Mouse (Mus musculus): ENCODE measurements at regions not wholly inside any gene's neighbourhood (a gene's known extent, or its start where the extent isn't known, plus 50 kb on each side); places are given as distances from the start of the nearest gene placed in this dataset.
A peak's percentile ranks its signal among the peaks of the same experiment; 100 is the strongest.

GRCm38 (mm10) chr4:29282169-29282568, 469.2 kb downstream of the Epha7 start:
- no peak for ATAC-seq
- H3K27me3 ChIP-seq: no peaks in the 10 kb centered on the region
- in situ Hi-C loops (cut with MboI; ENCODE audit: low pct_unique_long_range_greater_than_20kb): no loop called here
- no peak for DNase-seq (ENCODE audit: low read depth, low spot score)
- CTCF ChIA-PET: no interaction called here
- no peak for TF ChIP-seq CTCF (IDR thresholded peaks at IDR 0.05)
- POLR2A ChIA-PET: no interaction called here

GRCm38 (mm10) chr4:29301348-29301747, 488.4 kb downstream of the Epha7 start:
- CTCF ChIA-PET: no interaction called here
- H3K27me3 ChIP-seq: no peaks in the 10 kb centered on the region
- in situ Hi-C loops (cut with MboI; ENCODE audit: low pct_unique_long_range_greater_than_20kb): no loop called here
- POLR2A ChIA-PET: no interaction called here
- peak; percentile 15 for TF ChIP-seq CTCF (IDR thresholded peaks at IDR 0.05)
- ATAC-seq: no peak
- no peak for DNase-seq (ENCODE audit: low read depth, low spot score)

- DNase-seq (ENCODE audit: low read depth, low spot score): no peak
- CTCF ChIA-PET: no interaction called here
- no peak for ATAC-seq
- H3K27me3 ChIP-seq: no peaks in the 10 kb centered on the region
- TF ChIP-seq CTCF (IDR thresholded peaks at IDR 0.05): no peak
- in situ Hi-C loops (cut with MboI; ENCODE audit: low pct_unique_long_range_greater_than_20kb): no loop called here
- POLR2A ChIA-PET: no interaction called here
Measured at GRCm38 (mm10) chr4:29303951-29304350, 491.0 kb downstream of the Epha7 start.

- CTCF ChIA-PET: no interaction called here
- no peaks in the 10 kb centered on the region for H3K27me3 ChIP-seq
- no peak for TF ChIP-seq CTCF (IDR thresholded peaks at IDR 0.05)
- DNase-seq (ENCODE audit: low read depth, low spot score) (no peak), ATAC-seq (no peak)
- POLR2A ChIA-PET: no interaction called here
- in situ Hi-C loops (cut with MboI; ENCODE audit: low pct_unique_long_range_greater_than_20kb): no loop called here
Measured at GRCm38 (mm10) chr4:29307245-29307644, 494.3 kb downstream of the Epha7 start.

- no peaks in the 10 kb centered on the region for H3K27me3 ChIP-seq
- CTCF ChIA-PET: no interaction called here
- ATAC-seq (no peak), DNase-seq (ENCODE audit: low read depth, low spot score) (no peak)
- no peak for TF ChIP-seq CTCF (IDR thresholded peaks at IDR 0.05)
- in situ Hi-C loops (cut with MboI; ENCODE audit: low pct_unique_long_range_greater_than_20kb): no loop called here
- POLR2A ChIA-PET: no interaction called here
Measured at GRCm38 (mm10) chr4:29323921-29324320, 511.0 kb downstream of the Epha7 start.

GRCm38 (mm10) chr4:29329145-29329544, 516.2 kb downstream of the Epha7 start:
- in situ Hi-C loops (cut with MboI; ENCODE audit: low pct_unique_long_range_greater_than_20kb): no loop called here
- no peak for TF ChIP-seq CTCF (IDR thresholded peaks at IDR 0.05)
- ATAC-seq: no peak
- ChIA-PET POLR2A (no interaction called here), CTCF (no interaction called here)
- DNase-seq (ENCODE audit: low read depth, low spot score): no peak
- H3K27me3 ChIP-seq: no peaks in the 10 kb centered on the region

- ChIA-PET POLR2A (no interaction called here), CTCF (no interaction called here)
- ATAC-seq (no peak), DNase-seq (ENCODE audit: low read depth, low spot score) (no peak)
- in situ Hi-C loops (cut with MboI; ENCODE audit: low pct_unique_long_range_greater_than_20kb): no loop called here
- no peak for TF ChIP-seq CTCF (IDR thresholded peaks at IDR 0.05)
- no peaks in the 10 kb centered on the region for H3K27me3 ChIP-seq
Measured at GRCm38 (mm10) chr4:29331747-29332146, 518.8 kb downstream of the Epha7 start.

GRCm38 (mm10) chr4:29337245-29337644, 524.3 kb downstream of the Epha7 start:
- CTCF ChIA-PET: no interaction called here
- DNase-seq (ENCODE audit: low read depth, low spot score): no peak
- POLR2A ChIA-PET: no interaction called here
- H3K27me3 ChIP-seq: no peaks in the 10 kb centered on the region
- no peak for ATAC-seq
- in situ Hi-C loops (cut with MboI; ENCODE audit: low pct_unique_long_range_greater_than_20kb): no loop called here
- TF ChIP-seq CTCF (IDR thresholded peaks at IDR 0.05): no peak

GRCm38 (mm10) chr4:29362191-29362590, 549.3 kb downstream of the Epha7 start:
- DNase-seq (ENCODE audit: low read depth, low spot score) (no peak), ATAC-seq (no peak)
- in situ Hi-C loops (cut with MboI; ENCODE audit: low pct_unique_long_range_greater_than_20kb): no loop called here
- TF ChIP-seq CTCF (IDR thresholded peaks at IDR 0.05): no peak
- CTCF ChIA-PET: no interaction called here
- H3K27me3 ChIP-seq: no peaks in the 10 kb centered on the region
- POLR2A ChIA-PET: no interaction called here

GRCm38 (mm10) chr4:29389282-29389681, 576.4 kb downstream of the Epha7 start:
- CTCF ChIA-PET: no interaction called here
- ATAC-seq: no peak

GRCm38 (mm10) chr4:29390333-29390732, 577.4 kb downstream of the Epha7 start:
- no peak for DNase-seq (ENCODE audit: low read depth, low spot score)
- ChIA-PET CTCF (no interaction called here), POLR2A (no interaction called here)
- ATAC-seq: no peak
- no peak for TF ChIP-seq CTCF (IDR thresholded peaks at IDR 0.05)
- in situ Hi-C loops (cut with MboI; ENCODE audit: low pct_unique_long_range_greater_than_20kb): no loop called here
- H3K27me3 ChIP-seq: no peaks in the 10 kb centered on the region

More at GRCm38 (mm10) chr4:29389282-29389681, 576.4 kb downstream of the Epha7 start:
- POLR2A ChIA-PET: no interaction called here
- DNase-seq (ENCODE audit: low read depth, low spot score): no peak
- no peak for TF ChIP-seq CTCF (IDR thresholded peaks at IDR 0.05)
- in situ Hi-C loops (cut with MboI; ENCODE audit: low pct_unique_long_range_greater_than_20kb): no loop called here
- H3K27me3 ChIP-seq: no peaks in the 10 kb centered on the region

GRCm38 (mm10) chr4:29402143-29402542, 589.2 kb downstream of the Epha7 start:
- in situ Hi-C loops (cut with MboI; ENCODE audit: low pct_unique_long_range_greater_than_20kb): no loop called here
- no peak for TF ChIP-seq CTCF (IDR thresholded peaks at IDR 0.05)
- H3K27me3 ChIP-seq: no peaks in the 10 kb centered on the region
- no peak for ATAC-seq
- ChIA-PET CTCF (no interaction called here), POLR2A (no interaction called here)
- DNase-seq (ENCODE audit: low read depth, low spot score): no peak

- ChIA-PET POLR2A (no interaction called here), CTCF (no interaction called here)
- no peaks in the 10 kb centered on the region for H3K27me3 ChIP-seq
- DNase-seq (ENCODE audit: low read depth, low spot score) (no peak), ATAC-seq (no peak)
- no peak for TF ChIP-seq CTCF (IDR thresholded peaks at IDR 0.05)
- in situ Hi-C loops (cut with MboI; ENCODE audit: low pct_unique_long_range_greater_than_20kb): no loop called here
Measured at GRCm38 (mm10) chr4:29414616-29415015, 601.7 kb downstream of the Epha7 start.
